Mouse (Mus musculus) adrenal gland, postnatal 25 days (tissue): ENCODE results near the gene Ralgapa2. TPM values are rescaled to one million over a fixed set of nuclear protein-coding genes. Genes with fewer than 3 reads are reported as not detected.
A peak's percentile ranks its signal among the peaks of the same experiment; 100 is the strongest.

Experiments used
- DNase-seq: peaks from one replicate; pipeline ENCODE4 v3.0.0; 2021; ENCODE audit warnings: mixed read lengths
- total RNA-seq: library from RNA; stranded (reverse); gene quantifications from 2 replicates; pipeline ENCODE4 v1.2.3, GENCODE M21; 2021

Ralgapa2 gene
- total RNA-seq, 1 experiment from 2014 or later = 32.3 TPM

- DNase-seq = peak; percentile 47
These were observed 290.8 kb downstream of the Ralgapa2 start, which contains the start of gene Insm1 for GRCm38 (mm10) chr2:146221076-146221928. Gene Insm1, plus strand, starts transcription at chr2:146221921.

GRCm38 (mm10) chr2:146220591-146221075 is 291.5 kb downstream of the Ralgapa2 start:
- DNase-seq = no peak

DNA sequence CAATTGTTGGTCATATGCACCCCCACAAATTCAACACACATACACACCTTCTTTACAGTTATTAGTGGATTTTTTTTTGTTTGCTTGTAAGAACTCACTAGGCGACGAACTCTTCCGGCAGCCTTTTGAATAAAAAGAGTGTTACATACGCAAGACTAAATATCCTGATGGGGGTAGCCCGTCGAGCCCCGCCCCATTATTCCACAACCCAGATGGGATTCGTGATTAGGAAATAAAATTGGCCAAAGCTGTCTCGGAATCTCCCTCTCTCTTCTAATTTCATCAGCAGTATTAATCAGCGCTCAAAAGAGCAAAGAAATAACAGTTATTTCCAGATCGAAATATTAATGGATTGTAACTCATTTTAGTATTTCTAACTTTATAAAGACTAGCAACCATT is 292.4 kb downstream of the Ralgapa2 start:
- no peak for DNase-seq

- DNase-seq = no peak
These were observed 293.1 kb downstream of the Ralgapa2 start for GRCm38 (mm10) chr2:146218881-146219535.

- DNase-seq = no peak
These were observed 293.9 kb downstream of the Ralgapa2 start for GRCm38 (mm10) chr2:146218161-146218691.

DNA sequence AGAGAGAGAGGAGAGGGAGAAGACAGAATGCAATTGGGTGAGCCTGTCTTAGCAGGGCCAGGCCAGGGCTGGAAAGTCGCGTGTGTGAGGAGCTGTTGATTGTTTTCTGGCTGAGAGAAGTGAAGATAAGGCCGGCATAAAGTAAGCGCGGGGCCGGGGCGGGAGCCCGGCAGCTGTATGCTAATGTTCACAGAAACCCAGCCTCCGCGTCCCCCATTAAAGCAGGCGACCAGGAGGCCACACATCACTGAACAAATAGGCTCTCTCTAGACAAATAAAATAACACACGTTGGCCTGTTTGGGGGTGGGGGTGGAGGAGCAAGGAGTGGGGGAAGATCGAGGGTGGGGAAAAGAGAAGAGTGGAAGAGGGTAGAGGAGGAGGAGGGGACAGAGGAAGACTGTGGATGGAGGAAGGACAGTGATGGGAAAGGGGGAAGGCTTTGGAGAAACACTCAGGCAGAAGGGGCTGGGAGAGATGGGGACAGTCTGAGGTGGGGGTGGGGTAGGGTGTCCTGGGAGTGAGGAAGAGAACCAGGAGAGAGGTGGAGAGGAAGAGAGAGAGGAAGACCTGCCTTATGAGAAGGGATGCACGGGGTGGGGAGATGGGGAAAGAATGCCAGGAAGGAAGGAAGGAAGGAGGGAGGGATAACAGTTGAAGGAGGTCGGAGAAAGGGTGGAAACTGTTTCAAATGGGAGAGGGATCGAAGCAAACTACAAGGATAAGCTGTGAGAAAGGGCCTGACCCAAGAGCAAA is 294.7 kb downstream of the Ralgapa2 start:
- DNase-seq = no peak

GRCm38 (mm10) chr2:146216111-146217064 is 295.8 kb downstream of the Ralgapa2 start:
- DNase-seq = no peak

- DNase-seq = peak; percentile 24
These were observed 297.4 kb downstream of the Ralgapa2 start for GRCm38 (mm10) chr2:146214715-146215114.

DNA sequence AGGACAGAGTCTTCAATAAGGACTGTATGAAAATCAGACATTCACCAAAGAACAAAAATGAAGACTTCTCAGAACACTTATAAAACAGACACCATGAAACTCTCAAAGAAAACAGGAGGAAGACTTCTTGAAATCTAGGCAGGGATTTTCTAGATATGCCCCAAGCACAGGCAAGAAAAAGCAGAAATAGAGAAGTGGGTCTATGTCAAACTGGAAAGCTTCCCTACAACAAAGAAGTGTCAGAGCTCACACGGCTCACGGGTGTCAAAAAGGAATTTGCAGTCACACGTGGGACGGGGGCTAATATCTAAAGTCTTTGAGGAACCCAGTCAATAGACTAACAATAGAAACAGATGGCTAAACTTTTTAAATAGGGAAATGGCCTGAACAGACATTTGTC is 301.2 kb downstream of the Ralgapa2 start:
- no peak for DNase-seq

DNA sequence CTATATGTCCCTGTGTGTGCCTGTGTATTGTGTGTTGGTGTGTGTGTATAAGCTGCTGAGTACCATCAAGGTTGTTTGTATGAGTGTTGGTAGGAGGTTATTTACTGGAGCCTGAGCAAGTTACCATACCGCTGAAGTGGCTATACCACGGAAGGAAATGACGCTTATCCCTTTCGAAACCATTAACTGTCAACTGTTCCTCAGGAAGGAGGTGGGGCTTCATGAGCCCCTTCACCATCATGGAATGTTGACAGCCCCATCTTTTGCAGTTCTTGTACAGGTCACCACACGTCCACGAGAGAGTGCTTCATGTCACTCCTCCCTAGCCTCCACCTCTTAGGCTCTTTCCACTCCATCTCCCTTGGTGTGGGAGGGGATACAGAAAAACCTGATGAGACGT is 314.2 kb downstream of the Ralgapa2 start:
- DNase-seq = no peak

DNA sequence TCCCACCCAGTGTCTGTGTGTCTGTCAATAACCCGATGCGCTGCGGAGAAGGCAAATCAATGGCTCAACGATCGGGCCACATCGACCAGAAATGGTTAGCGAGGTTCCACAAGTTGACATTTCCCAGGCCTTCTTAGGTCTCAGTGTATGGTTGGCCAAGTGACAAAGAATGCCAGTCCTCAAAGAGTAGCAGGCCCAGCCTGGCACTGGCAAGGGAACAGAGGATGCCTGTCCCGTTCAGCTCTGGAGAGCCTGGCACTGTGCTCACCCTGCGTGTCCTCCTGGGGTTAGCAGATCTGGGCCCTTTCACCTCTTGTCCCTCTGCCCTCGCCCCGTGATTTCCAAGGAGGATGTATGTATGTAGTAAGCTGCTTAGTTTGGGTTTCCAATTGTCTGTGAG is 316.0 kb downstream of the Ralgapa2 start:
- no peak for DNase-seq
